ENCODE assay signal across 13 mouse cellular contexts in genomic region chr14:102171775-102172174, GRCm38 (mm10).
DNase-seq lines count a peak whose midpoint lies in the region; ATAC-seq and TF ChIP-seq lines count a peak whose summit lies in the region.
"Had no signal": no experiment of that assay in that cellular context is flagged by ENCODE, and none has a peak within 500 bp of the region (broad histone marks: within the 10 kb centered on the region; RNA-seq: fewer than 3 reads in every experiment).

No protein-coding gene starts in this region.

- ATAC-seq in lung, postnatal 0 days = no peak
- no peak for ATAC-seq in forebrain, postnatal 0 days
- ATAC-seq: forebrain, embryonic 13.5 days; forebrain, embryonic 15.5 days had no signal

- no peaks in the 10 kb centered on the region for H3K27me3 ChIP-seq in lung, postnatal 0 days (replicated peaks; ENCODE audit: insufficient read depth, low read length)
- no peaks in the 10 kb centered on the region for H3K27me3 ChIP-seq in forebrain, postnatal 0 days (ENCODE audit: insufficient read depth, low read length)
- H3K27me3 ChIP-seq: embryonic facial prominence, embryonic 12.5 days; forebrain, embryonic 13.5 days; forebrain, embryonic 15.5 days had no signal

- no peaks in the 10 kb centered on the region for H3K36me3 ChIP-seq in ES-E14 (ENCODE audit: control insufficient read depth, insufficient read depth, low read length, poor library complexity, severe bottlenecking)
- H3K36me3 ChIP-seq in lung, postnatal 0 days (ENCODE audit: insufficient read depth, low read length) = no peaks in the 10 kb centered on the region
- no peaks in the 10 kb centered on the region for H3K36me3 ChIP-seq in forebrain, postnatal 0 days (ENCODE audit: insufficient read depth)
- H3K36me3 ChIP-seq: embryonic facial prominence, embryonic 10.5 days; embryonic facial prominence, embryonic 12.5 days; forebrain, embryonic 15.5 days had no signal

- no peak overlapping the region for H3K9ac ChIP-seq in ES-E14 (ENCODE audit: insufficient read depth, low read depth, low read length, poor library complexity, severe bottlenecking)
- H3K9ac ChIP-seq in lung, postnatal 0 days (replicated peaks; ENCODE audit: low read depth) = no peak overlapping the region
- no peak overlapping the region for H3K9ac ChIP-seq in forebrain, postnatal 0 days
- H3K9ac ChIP-seq: embryonic facial prominence, embryonic 12.5 days; forebrain, embryonic 13.5 days; forebrain, embryonic 15.5 days had no signal

- H3K9me3 ChIP-seq in ES-E14 (ENCODE audit: control insufficient read depth, insufficient read depth, low read depth, low read length) = no peaks in the 10 kb centered on the region
- no peaks in the 10 kb centered on the region for H3K9me3 ChIP-seq in lung, postnatal 0 days (ENCODE audit: low read length)
- H3K9me3 ChIP-seq in forebrain, postnatal 0 days (ENCODE audit: low read length) = no peaks in the 10 kb centered on the region
- H3K9me3 ChIP-seq: embryonic facial prominence, embryonic 10.5 days; embryonic facial prominence, embryonic 12.5 days; forebrain, embryonic 13.5 days; forebrain, embryonic 15.5 days had no signal

- H3K4me3 ChIP-seq in ES-E14 (ENCODE audit: insufficient read depth in 1 of 2, low read depth in 1 of 2, low read length in 2 of 2, poor library complexity in 1 of 2, severe bottlenecking in 1 of 2) = no peak overlapping the region
- H3K4me3 ChIP-seq in lung, postnatal 0 days (ENCODE audit: low read depth, low read length) = no peak overlapping the region
- H3K4me3 ChIP-seq in forebrain, postnatal 0 days (ENCODE audit: low read depth, low read length) = no peak overlapping the region
- H3K4me3 ChIP-seq: embryonic facial prominence, embryonic 10.5 days; embryonic facial prominence, embryonic 12.5 days; forebrain, embryonic 13.5 days; forebrain, embryonic 15.5 days had no signal

- 64% methylated on average over 2 of the region's 2 CpGs for WGBS in lung, postnatal 0 days
- 71% methylated on average over 2 of the region's 2 CpGs for WGBS in forebrain, postnatal 0 days

- no peak for TF ChIP-seq EP300 in lung, postnatal 0 days (IDR thresholded peaks at IDR 0.05)

- DNase-seq in cerebellum, postnatal 14 days = peak; percentile 4 to 13
- no peak for DNase-seq in cerebellum, adult 11 months
- DNase-seq in ES-E14 (ENCODE audit: low read depth, low spot score) = no peak
- no peak for DNase-seq in lung, postnatal 0 days (ENCODE audit: low spot score)
- no peak for DNase-seq in forebrain, postnatal 0 days
- DNase-seq: adrenal gland, adult 2 months; adrenal gland, postnatal 10 days; adrenal gland, postnatal 25 days; cerebellum, adult 9-10 months had no signal

- no peaks in the 10 kb centered on the region for H3K4me1 ChIP-seq in ES-E14 (ENCODE audit: control insufficient read depth in 2 of 2, insufficient read depth in 2 of 2, low read length in 2 of 2, poor library complexity in 1 of 2)
- H3K4me1 ChIP-seq in lung, postnatal 0 days (ENCODE audit: insufficient read depth, low read depth, low read length) = no peaks in the 10 kb centered on the region
- no peaks in the 10 kb centered on the region for H3K4me1 ChIP-seq in forebrain, postnatal 0 days (ENCODE audit: insufficient read depth)
- H3K4me1 ChIP-seq: embryonic facial prominence, embryonic 10.5 days; embryonic facial prominence, embryonic 12.5 days; forebrain, embryonic 13.5 days; forebrain, embryonic 15.5 days had no signal

- no peak for TF ChIP-seq CTCF in lung, postnatal 0 days (IDR thresholded peaks at IDR 0.05)
- no peak for TF ChIP-seq CTCF in forebrain, postnatal 0 days (IDR thresholded peaks at IDR 0.05; ENCODE audit: low read depth)

- in situ Hi-C loops in ES-E14 (cut with MboI; ENCODE audit: low sequenced_read_pairs in 2 of 2, unreplicated experiment in 2 of 2) = no loop called here

- no peak overlapping the region for H3K27ac ChIP-seq in ES-E14 (ENCODE audit: insufficient read depth, low read depth, low read length, poor library complexity, severe bottlenecking)
- H3K27ac ChIP-seq in lung, postnatal 0 days (ENCODE audit: low read length) = no peak overlapping the region
- H3K27ac ChIP-seq in forebrain, postnatal 0 days (ENCODE audit: low read depth, low read length) = no peak overlapping the region
- H3K27ac ChIP-seq: embryonic facial prominence, embryonic 10.5 days; embryonic facial prominence, embryonic 12.5 days; forebrain, embryonic 13.5 days; forebrain, embryonic 15.5 days had no signal

- H3K4me2 ChIP-seq in lung, postnatal 0 days (replicated peaks; ENCODE audit: low read depth, low read length) = no peak overlapping the region
- H3K4me2 ChIP-seq in forebrain, postnatal 0 days (ENCODE audit: low read depth) = no peak overlapping the region
- H3K4me2 ChIP-seq: embryonic facial prominence, embryonic 12.5 days; forebrain, embryonic 13.5 days; forebrain, embryonic 15.5 days had no signal

TF ChIP-seq in ES-E14, 5 proteins besides CTCF, POLR2A, EP300 and RAD21:
- no peak for TF ChIP-seq HCFC1 (IDR thresholded peaks at IDR 0.05; ENCODE audit: borderline replicate concordance, insufficient read depth, low read length)
- no peak for TF ChIP-seq MAFK (IDR thresholded peaks at IDR 0.05; ENCODE audit: insufficient read depth, low read depth, low read length)
- TF ChIP-seq CHD2 (IDR thresholded peaks at IDR 0.05; ENCODE audit: low read depth, low read length) = no peak
- TF ChIP-seq ZNF384 (IDR thresholded peaks at IDR 0.05; ENCODE audit: low read depth, low read length) = peak; percentile 62; the same call in 1 of the 2 replicates
- TF ChIP-seq ZC3H11A (IDR thresholded peaks at IDR 0.05; ENCODE audit: borderline replicate concordance, low read depth, low read length) = no peak

Comparison
In these comparisons a context has a peak if more than half of its experiments do, and no peak if none do; other contexts are left out.
1. DNase-seq: peak in cerebellum, postnatal 14 days (2 of 2); none in cerebellum, adult 11 months (single experiment), ES-E14 (single experiment), lung, postnatal 0 days (single experiment) and forebrain, postnatal 0 days (single experiment).